Mouse (Mus musculus): ENCODE results near the gene Cd8b1. TPM values are rescaled to one million over a fixed set of nuclear protein-coding genes. Genes with fewer than 3 reads are reported as not detected.

Cd8b1 gene
- polyA plus RNA-seq, 1 experiment from 2014 or later, result 0.10 TPM

DNA sequence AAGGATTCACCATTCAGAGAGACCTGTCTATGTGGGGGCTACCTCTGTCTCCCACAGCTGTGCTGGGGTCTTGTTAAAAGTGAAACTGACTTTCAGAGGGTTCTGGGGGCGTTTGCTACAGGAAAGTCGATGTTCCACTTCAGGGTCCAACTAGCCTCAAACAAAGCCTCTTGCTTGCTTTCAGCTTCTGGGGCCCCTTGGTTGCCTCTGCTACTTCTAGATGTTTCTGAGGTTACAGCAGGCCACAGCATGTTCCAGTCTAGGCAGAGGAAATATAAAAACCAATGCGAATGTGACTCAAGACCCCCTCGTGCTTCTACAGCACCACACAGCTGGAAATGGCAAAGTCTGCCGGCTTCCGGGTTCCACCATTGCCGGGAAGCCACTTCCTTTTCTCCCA is 34.9 kb downstream of the Cd8b1 start:
- Histone ChIP-seq H3K36me3 (no peaks in the 10 kb centered on the region), H3K4me1 (no peaks in the 10 kb centered on the region), H3K4me3 (no peak overlapping the region), H3K27me3 (ENCODE audit: low read depth, poor library complexity, severe bottlenecking) (no peaks in the 10 kb centered on the region), H3K27ac (replicated peaks) (no peak overlapping the region), H3K9me3 (replicated peaks) (no peaks in the 10 kb centered on the region)
- DNase-seq (ENCODE audit: low spot score), result no peak
- WGBS, result 89% methylated on average over 7 of the region's 7 CpGs

DNA sequence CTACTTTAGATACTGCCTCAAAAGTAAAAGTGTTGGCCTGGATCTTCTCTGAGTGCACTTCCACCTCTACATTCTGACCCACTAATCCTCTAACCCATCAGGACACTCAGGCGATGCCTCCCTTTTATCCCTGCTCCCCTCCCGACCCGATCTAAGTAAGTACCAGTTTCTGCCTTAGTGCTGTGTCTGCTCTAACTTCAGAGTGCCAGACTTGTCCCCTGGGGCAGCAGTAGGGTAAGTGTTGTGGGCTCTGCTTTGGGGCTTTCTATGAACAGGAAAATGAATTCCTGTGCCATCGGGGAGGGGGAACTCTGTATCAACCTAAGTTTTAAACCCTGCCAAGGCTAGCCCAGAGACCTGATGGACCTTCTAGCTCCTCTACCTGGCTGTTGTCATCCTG is 37.6 kb downstream of the Cd8b1 start:
- no peaks in the 10 kb centered on the region for H3K36me3 ChIP-seq
- no peaks in the 10 kb centered on the region for H3K27me3 ChIP-seq (ENCODE audit: low read depth, poor library complexity, severe bottlenecking)
- 80% methylated on average over 4 of the region's 4 CpGs for WGBS
- H3K27ac ChIP-seq (replicated peaks), result no peak overlapping the region
- no peaks in the 10 kb centered on the region for H3K9me3 ChIP-seq (replicated peaks)
- H3K4me1 ChIP-seq, result no peaks in the 10 kb centered on the region
- H3K4me3 ChIP-seq, result no peak overlapping the region
- DNase-seq (ENCODE audit: low spot score), result no peak

DNA sequence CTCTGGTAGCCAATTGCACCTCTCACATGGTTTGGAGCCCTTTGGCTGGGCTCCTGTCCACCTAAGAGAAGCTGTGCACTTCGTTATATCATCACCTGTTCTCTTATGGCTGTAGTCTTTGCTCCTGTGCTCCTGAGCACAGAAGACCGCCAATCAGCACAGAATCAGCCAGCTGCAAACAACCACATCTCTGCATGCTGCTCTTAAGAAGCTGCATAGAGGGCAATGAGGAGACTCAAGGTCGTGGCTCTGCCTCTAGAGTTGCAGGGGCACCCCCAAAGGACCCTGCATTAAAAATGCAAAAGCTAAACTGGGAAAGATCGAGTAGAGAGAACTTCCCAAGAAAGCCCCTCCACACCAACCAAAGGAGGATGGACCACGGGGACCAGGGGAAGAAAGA is 38.2 kb downstream of the Cd8b1 start:
- Histone ChIP-seq H3K4me1 (no peaks in the 10 kb centered on the region), H3K36me3 (no peaks in the 10 kb centered on the region), H3K27me3 (ENCODE audit: low read depth, poor library complexity, severe bottlenecking) (no peaks in the 10 kb centered on the region), H3K4me3 (no peak overlapping the region), H3K27ac (replicated peaks) (no peak overlapping the region), H3K9me3 (replicated peaks) (no peaks in the 10 kb centered on the region)
- no peak for DNase-seq (ENCODE audit: low spot score)
- 62% methylated on average over 5 of the region's 5 CpGs for WGBS

DNA sequence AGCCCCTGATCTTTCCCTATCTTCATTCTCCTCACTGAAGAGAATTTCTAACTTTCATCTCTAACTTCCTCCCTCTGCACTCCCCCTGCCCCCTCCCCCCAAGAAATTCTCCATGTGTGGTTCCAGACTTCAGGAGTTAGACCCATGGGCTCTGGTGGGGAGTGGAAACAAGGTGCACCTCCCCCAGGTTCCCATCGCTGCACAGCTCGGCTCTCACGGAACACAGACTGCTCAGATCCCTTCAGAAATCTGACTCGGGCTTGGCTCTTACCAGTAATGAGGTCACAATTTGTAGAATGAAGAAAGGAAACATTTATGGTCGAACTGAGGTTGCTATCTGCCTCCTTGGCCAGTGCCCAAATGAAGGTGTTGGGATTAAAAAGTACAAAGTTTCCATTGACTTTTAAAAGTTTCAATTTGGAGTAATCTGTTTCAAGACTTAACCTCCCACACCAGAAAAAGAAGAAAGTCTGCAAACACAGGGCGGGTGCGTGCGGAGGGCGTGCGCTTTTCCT is 38.6 kb downstream of the Cd8b1 start:
- Histone ChIP-seq H3K27ac (replicated peaks) (no peak overlapping the region), H3K36me3 (no peaks in the 10 kb centered on the region), H3K27me3 (ENCODE audit: low read depth, poor library complexity, severe bottlenecking) (no peaks in the 10 kb centered on the region), H3K4me3 (no peak overlapping the region), H3K4me1 (no peaks in the 10 kb centered on the region), H3K9me3 (replicated peaks) (no peaks in the 10 kb centered on the region)
- DNase-seq (ENCODE audit: low spot score), result no peak
- 91% methylated on average over 10 of the region's 10 CpGs for whole genome bisulfite sequencing

DNA sequence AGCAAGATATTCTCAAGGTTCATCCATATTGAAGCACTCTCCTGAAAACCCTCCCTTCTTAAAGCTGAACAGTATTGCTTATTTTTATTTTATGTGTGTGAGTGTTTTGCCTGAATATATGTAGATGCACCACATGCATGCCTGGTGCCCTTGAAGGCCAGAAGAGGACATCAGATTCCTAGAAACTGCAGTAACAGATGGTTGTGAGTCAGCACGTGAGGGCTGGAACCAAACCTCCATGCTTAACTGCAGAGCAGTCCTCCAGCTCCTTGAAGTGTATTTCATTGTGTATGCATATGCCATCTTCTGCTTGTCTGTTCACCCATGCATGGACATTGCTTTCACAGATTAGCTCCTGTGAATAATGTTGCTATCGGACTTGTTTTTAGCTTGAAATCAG is 41.4 kb downstream of the Cd8b1 start:
- Histone ChIP-seq H3K27ac (replicated peaks) (no peak overlapping the region), H3K27me3 (ENCODE audit: low read depth, poor library complexity, severe bottlenecking) (no peaks in the 10 kb centered on the region), H3K4me3 (no peak overlapping the region), H3K4me1 (no peaks in the 10 kb centered on the region), H3K9me3 (replicated peaks) (no peaks in the 10 kb centered on the region), H3K36me3 (no peaks in the 10 kb centered on the region)
- 80% methylated on average over 2 of the region's 2 CpGs for WGBS
- DNase-seq (ENCODE audit: low spot score), result no peak

GRCm38 (mm10) chr6:71369416-71369815 is 46.8 kb downstream of the Cd8b1 start:
- Histone ChIP-seq H3K27ac (replicated peaks) (no peak overlapping the region), H3K4me1 (no peaks in the 10 kb centered on the region)
- whole genome bisulfite sequencing, result 90% methylated on average over 6 of the region's 6 CpGs

DNA sequence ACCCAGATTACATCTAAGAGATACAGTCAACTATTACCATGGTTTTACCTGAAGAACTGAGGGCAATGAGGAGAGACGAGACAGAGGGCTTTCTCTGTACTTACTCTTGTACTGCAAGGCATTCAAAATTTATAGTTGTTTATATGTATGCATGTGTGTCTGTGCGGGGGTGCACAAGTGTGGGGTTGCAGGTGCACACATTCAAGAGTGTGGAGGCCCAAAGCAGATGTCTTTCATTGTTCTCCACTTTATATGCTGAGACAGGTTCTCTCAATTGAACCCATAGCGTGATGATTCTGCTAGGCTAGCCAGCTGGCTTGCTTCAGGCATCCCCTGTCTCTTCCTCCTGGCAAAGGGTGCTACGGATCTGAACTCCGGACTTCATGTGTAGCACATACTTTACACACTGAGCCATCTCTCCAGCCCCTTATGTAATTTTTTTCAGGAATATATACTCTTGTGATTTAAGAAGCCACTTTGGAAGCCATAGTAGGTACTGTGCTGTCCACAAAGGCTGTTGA is 48.6 kb downstream of the Cd8b1 start:
- no peak for DNase-seq (ENCODE audit: low spot score)
- H3K36me3 ChIP-seq, result no peaks in the 10 kb centered on the region
- no peaks in the 10 kb centered on the region for H3K4me1 ChIP-seq
- H3K27me3 ChIP-seq (ENCODE audit: low read depth, poor library complexity, severe bottlenecking), result no peaks in the 10 kb centered on the region
- 94% methylated on average over 5 of the region's 5 CpGs for WGBS
- H3K4me3 ChIP-seq, result no peak overlapping the region
- H3K9me3 ChIP-seq (replicated peaks), result no peaks in the 10 kb centered on the region
- H3K27ac ChIP-seq (replicated peaks), result no peak overlapping the region

More at GRCm38 (mm10) chr6:71369416-71369815, 46.8 kb downstream of the Cd8b1 start:
- H3K4me3 ChIP-seq, result no peak overlapping the region
- H3K27me3 ChIP-seq (ENCODE audit: low read depth, poor library complexity, severe bottlenecking), result no peaks in the 10 kb centered on the region
- H3K36me3 ChIP-seq, result no peaks in the 10 kb centered on the region
- H3K9me3 ChIP-seq (replicated peaks), result no peaks in the 10 kb centered on the region
- no peak for DNase-seq (ENCODE audit: low spot score)

DNA sequence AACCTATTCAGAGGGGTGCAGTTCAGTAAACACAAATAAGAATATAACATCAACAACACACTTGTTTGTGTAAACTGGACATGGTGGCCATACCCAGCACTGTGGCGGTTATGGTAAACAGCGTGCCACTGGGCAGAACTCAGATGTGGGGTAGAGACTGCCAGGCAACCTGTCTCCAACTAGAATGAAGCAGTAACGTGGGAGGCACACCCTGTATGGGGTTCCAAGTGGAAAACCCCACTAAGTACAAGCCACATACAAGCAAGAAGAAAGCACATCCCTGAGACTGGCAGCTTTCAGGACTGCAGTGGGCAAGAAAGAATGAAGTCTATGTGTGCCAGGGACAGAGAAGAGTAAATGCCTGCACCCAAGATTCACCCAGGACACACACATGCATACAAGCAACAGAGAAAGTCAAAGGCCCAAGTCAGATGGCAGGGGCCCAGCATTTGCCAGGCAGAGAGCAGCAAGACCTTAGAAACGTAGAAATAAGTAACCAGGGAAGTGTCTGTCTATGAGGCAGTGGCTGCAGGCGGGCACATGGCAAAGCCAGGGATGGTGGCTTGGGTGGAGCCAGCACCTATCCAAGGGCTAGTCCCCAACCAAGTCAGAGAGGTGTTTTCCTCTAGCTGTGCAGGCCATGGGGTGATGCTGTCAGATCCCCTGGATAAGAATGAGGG is 49.6 kb downstream of the Cd8b1 start:
- no peaks in the 10 kb centered on the region for H3K9me3 ChIP-seq (replicated peaks)
- no peak overlapping the region for H3K27ac ChIP-seq (replicated peaks)
- H3K27me3 ChIP-seq (ENCODE audit: low read depth, poor library complexity, severe bottlenecking), result no peaks in the 10 kb centered on the region
- WGBS, result 92% methylated on average over 5 of the region's 5 CpGs
- H3K4me3 ChIP-seq, result no peak overlapping the region
- no peak for DNase-seq (ENCODE audit: low spot score)
- no peaks in the 10 kb centered on the region for H3K4me1 ChIP-seq
- no peaks in the 10 kb centered on the region for H3K36me3 ChIP-seq

- Histone ChIP-seq H3K4me3 (no peak within 1 kb of the TSS), H3K27ac (replicated peaks) (no peak within 1 kb of the TSS), H3K27me3 (ENCODE audit: low read depth, poor library complexity, severe bottlenecking) (no peaks in the 10 kb centered on the region), H3K36me3 (no peaks in the 10 kb centered on the region), H3K9me3 (replicated peaks) (no peaks in the 10 kb centered on the region), H3K4me1 (no peaks in the 10 kb centered on the region)
- 87% methylated on average over 14 of the region's 14 CpGs for WGBS
- DNase-seq (ENCODE audit: low spot score), result no peak
These were observed 50.7 kb downstream of the Cd8b1 start, which contains the start of gene Cd8a for GRCm38 (mm10) chr6:71373249-71373775. Cd8a (plus strand) TSS chr6:71373427.

- DNase-seq (ENCODE audit: low spot score), result no peak
- Histone ChIP-seq H3K4me1 (no peaks in the 10 kb centered on the region), H3K4me3 (no peak overlapping the region), H3K9me3 (replicated peaks) (no peaks in the 10 kb centered on the region), H3K27ac (replicated peaks) (no peak overlapping the region), H3K27me3 (ENCODE audit: low read depth, poor library complexity, severe bottlenecking) (no peaks in the 10 kb centered on the region), H3K36me3 (no peaks in the 10 kb centered on the region)
- WGBS, result 88% methylated on average over 19 of the region's 19 CpGs
These were observed 51.8 kb downstream of the Cd8b1 start for GRCm38 (mm10) chr6:71374311-71374829.

- Histone ChIP-seq H3K27me3 (ENCODE audit: low read depth, poor library complexity, severe bottlenecking) (no peaks in the 10 kb centered on the region), H3K4me1 (no peaks in the 10 kb centered on the region), H3K36me3 (no peaks in the 10 kb centered on the region), H3K27ac (replicated peaks) (no peak overlapping the region), H3K4me3 (no peak overlapping the region), H3K9me3 (replicated peaks) (no peaks in the 10 kb centered on the region)
- DNase-seq (ENCODE audit: low spot score), result no peak
- 78% methylated on average over 2 of the region's 2 CpGs for WGBS
These were observed 52.3 kb downstream of the Cd8b1 start for GRCm38 (mm10) chr6:71374921-71375320.

- no peak for DNase-seq (ENCODE audit: low spot score)
- no peaks in the 10 kb centered on the region for H3K4me1 ChIP-seq
- 97% methylated on average over 13 of the region's 13 CpGs for WGBS
- H3K27ac ChIP-seq (replicated peaks), result no peak overlapping the region
- H3K9me3 ChIP-seq (replicated peaks), result no peaks in the 10 kb centered on the region
- H3K4me3 ChIP-seq, result no peak overlapping the region
- no peaks in the 10 kb centered on the region for H3K36me3 ChIP-seq
- no peaks in the 10 kb centered on the region for H3K27me3 ChIP-seq (ENCODE audit: low read depth, poor library complexity, severe bottlenecking)
These were observed 54.1 kb downstream of the Cd8b1 start for GRCm38 (mm10) chr6:71376711-71377110.

- Histone ChIP-seq H3K4me1 (no peaks in the 10 kb centered on the region), H3K27me3 (ENCODE audit: low read depth, poor library complexity, severe bottlenecking) (no peaks in the 10 kb centered on the region), H3K4me3 (no peak overlapping the region), H3K9me3 (replicated peaks) (no peaks in the 10 kb centered on the region), H3K27ac (replicated peaks) (no peak overlapping the region), H3K36me3 (no peaks in the 10 kb centered on the region)
- 93% methylated on average over 5 of the region's 5 CpGs for WGBS
- DNase-seq (ENCODE audit: low spot score), result no peak
These were observed 59.1 kb downstream of the Cd8b1 start for GRCm38 (mm10) chr6:71381654-71382053.
